Mouse (Mus musculus): ENCODE data around the gene Gm42715. TPM values are rescaled to one million over a fixed set of nuclear protein-coding genes. Genes with fewer than 3 reads are reported as not detected.
"Not testable (repeated sequence)": the region's sequence is repeated elsewhere in the genome, so short reads cannot be mapped to it uniquely, and the experiment has no call there.

The Gm42715 gene
- total RNA-seq, 2 experiments from 2014 or later = 7.6 to 15.0 TPM

GRCm38 (mm10) chr7:127489982-127490381, 29.4 kb upstream of the Gm42715 start:
- DNase-seq (ENCODE audit: low spot score in 2 of 2) = no peak
- intact Hi-C loops (cut with DNase I) = no loop called here

- intact Hi-C loops (cut with DNase I) = no loop called here
- no peak for DNase-seq (ENCODE audit: low spot score in 2 of 2)
Measured at GRCm38 (mm10) chr7:127491846-127492245, 27.5 kb upstream of the Gm42715 start.

GRCm38 (mm10) chr7:127494648-127495047, 24.7 kb upstream of the Gm42715 start:
- DNase-seq (ENCODE audit: low spot score in 2 of 2) = no peak
- intact Hi-C loops (cut with DNase I) = no loop called here

- intact Hi-C loops (cut with DNase I) = no loop called here
- no peak for DNase-seq (ENCODE audit: low spot score in 2 of 2)
Measured at GRCm38 (mm10) chr7:127497382-127497781, 22.0 kb upstream of the Gm42715 start.

- intact Hi-C loops (cut with DNase I) = no loop called here
- no peak for DNase-seq (ENCODE audit: low spot score in 2 of 2)
Measured at GRCm38 (mm10) chr7:127498407-127498806, 21.0 kb upstream of the Gm42715 start.

- DNase-seq (ENCODE audit: low spot score in 2 of 2) = no peak
- intact Hi-C loops (cut with DNase I) = no loop called here
Measured at GRCm38 (mm10) chr7:127508291-127508690, 11.1 kb upstream of the Gm42715 start.

- intact Hi-C loops (cut with DNase I) = loop anchor here (5.0 kb wide), 1 partner anchor 33 kb away; the partner anchor contains the start of gene Fbrs
- DNase-seq (ENCODE audit: low spot score in 2 of 2) = not testable (repeated sequence)
Measured at GRCm38 (mm10) chr7:127509830-127510229, 9.6 kb upstream of the Gm42715 start.

GRCm38 (mm10) chr7:127511241-127511640, 8.1 kb upstream of the Gm42715 start:
- DNase-seq (ENCODE audit: low spot score in 2 of 2) = no peak

GRCm38 (mm10) chr7:127511808-127512230, 7.6 kb upstream of the Gm42715 start, which contains the start of gene Srcap:
Gene Srcap (plus strand): TSS chr7:127511983.
- intact Hi-C loops (cut with DNase I) = loop anchor here (5.0 kb wide), 1 partner anchor 35 kb away; the partner anchor contains the start of gene Fbrs
- DNase-seq (ENCODE audit: low spot score in 2 of 2) = peak; percentile 93 to 96

More at GRCm38 (mm10) chr7:127511241-127511640, 8.1 kb upstream of the Gm42715 start:
- intact Hi-C loops (cut with DNase I) = loop anchor here (5.0 kb wide), 1 partner anchor 34 kb away; the partner anchor contains the start of gene Fbrs

GRCm38 (mm10) chr7:127512231-127513015, 7.0 kb upstream of the Gm42715 start:
- peak; percentile 86 to 89 for DNase-seq (ENCODE audit: low spot score in 2 of 2)
- intact Hi-C loops (cut with DNase I) = loop anchor here (5.0 kb wide), 1 partner anchor 35 kb away; the partner anchor contains the start of gene Fbrs

- DNase-seq (ENCODE audit: low spot score in 2 of 2) = peak in 1 of 2 experiments; percentile 15
- intact Hi-C loops (cut with DNase I) = loop anchor here (5.0 kb wide), 1 partner anchor 36 kb away; the partner anchor contains the start of gene Fbrs
Measured at GRCm38 (mm10) chr7:127513016-127513390, 6.4 kb upstream of the Gm42715 start.

GRCm38 (mm10) chr7:127513781-127514180, 5.6 kb upstream of the Gm42715 start:
- DNase-seq (ENCODE audit: low spot score in 2 of 2) = no peak
- intact Hi-C loops (cut with DNase I) = loop anchor here (5.0 kb wide), 1 partner anchor 36 kb away; the partner anchor contains the start of gene Fbrs

GRCm38 (mm10) chr7:127515846-127516245, 3.5 kb upstream of the Gm42715 start:
- DNase-seq (ENCODE audit: low spot score in 2 of 2) = no peak

GRCm38 (mm10) chr7:127516344-127516743, 3.0 kb upstream of the Gm42715 start:
- intact Hi-C loops (cut with DNase I) = no loop called here
- DNase-seq (ENCODE audit: low spot score in 2 of 2) = no peak

More at GRCm38 (mm10) chr7:127515846-127516245, 3.5 kb upstream of the Gm42715 start:
- intact Hi-C loops (cut with DNase I) = no loop called here

GRCm38 (mm10) chr7:127541671-127542070, 22.3 kb downstream of the Gm42715 start:
- DNase-seq (ENCODE audit: low spot score in 2 of 2) = no peak
- intact Hi-C loops (cut with DNase I) = no loop called here

GRCm38 (mm10) chr7:127549116-127549835, 29.9 kb downstream of the Gm42715 start:
- intact Hi-C loops (cut with DNase I) = no loop called here
- no peak for DNase-seq (ENCODE audit: low spot score in 2 of 2)

- DNase-seq (ENCODE audit: low spot score in 2 of 2) = no peak
- intact Hi-C loops (cut with DNase I) = no loop called here
Measured at GRCm38 (mm10) chr7:127551558-127551957, 32.2 kb downstream of the Gm42715 start.

- DNase-seq (ENCODE audit: low spot score in 2 of 2) = no peak
Measured at GRCm38 (mm10) chr7:127560580-127560979, 41.2 kb downstream of the Gm42715 start.

GRCm38 (mm10) chr7:127561340-127561858, 42.0 kb downstream of the Gm42715 start, which contains the start of gene Tmem265:
Gene Tmem265 (plus strand): TSS chr7:127561390.
- intact Hi-C loops (cut with DNase I) = no loop called here
- no peak for DNase-seq (ENCODE audit: low spot score in 2 of 2)

More at GRCm38 (mm10) chr7:127560580-127560979, 41.2 kb downstream of the Gm42715 start:
- intact Hi-C loops (cut with DNase I) = no loop called here
